Mouse (Mus musculus): ENCODE measurements at regions not wholly inside any gene's neighbourhood (a gene's known extent, or its start where the extent isn't known, plus 50 kb on each side); places are given as distances from the start of the nearest gene placed in this dataset.
A peak's percentile ranks its signal among the peaks of the same experiment; 100 is the strongest.

DNA sequence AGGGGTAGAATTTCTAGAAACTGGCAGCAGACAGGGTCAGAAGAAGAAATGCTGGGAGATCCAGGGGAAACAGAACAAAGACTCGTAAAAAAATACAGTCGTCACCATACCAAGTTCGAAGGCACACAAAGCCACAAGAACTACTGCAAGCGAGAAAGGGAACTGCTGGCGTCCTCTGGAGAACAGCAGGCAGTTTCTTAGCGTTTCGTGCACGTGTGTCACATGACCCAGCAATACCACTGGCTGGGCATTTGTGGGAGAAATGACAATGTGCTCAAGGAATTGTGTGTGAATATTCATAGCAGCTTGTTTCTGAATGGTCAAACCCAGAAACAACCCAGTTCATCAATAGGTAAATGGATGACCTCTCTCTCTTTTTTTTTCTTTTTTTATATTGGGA is 211.5 kb upstream of the Peli2 start:
- 0 out of 2 replicates have a peak, but pooled peaks cover 4% of the 10 kb centered on the region for H3K4me1 ChIP-seq
- no peak overlapping the region for H3K9ac ChIP-seq
- no peaks in the 10 kb centered on the region for H3K36me3 ChIP-seq
- H3K4me3 ChIP-seq = no peak overlapping the region
- no peak for ATAC-seq (ENCODE audit: low FRiP score, low read depth)
- H3K9me3 ChIP-seq = no peaks in the 10 kb centered on the region
- no peaks in the 10 kb centered on the region for H3K27me3 ChIP-seq
- no peak overlapping the region for H3K27ac ChIP-seq
- H3K4me2 ChIP-seq (replicated peaks) = 0 out of 2 replicates have a peak overlapping the region, but pooled peaks have one; percentile 11
- WGBS = 45% methylated on average over 8 of the region's 8 CpGs

DNA sequence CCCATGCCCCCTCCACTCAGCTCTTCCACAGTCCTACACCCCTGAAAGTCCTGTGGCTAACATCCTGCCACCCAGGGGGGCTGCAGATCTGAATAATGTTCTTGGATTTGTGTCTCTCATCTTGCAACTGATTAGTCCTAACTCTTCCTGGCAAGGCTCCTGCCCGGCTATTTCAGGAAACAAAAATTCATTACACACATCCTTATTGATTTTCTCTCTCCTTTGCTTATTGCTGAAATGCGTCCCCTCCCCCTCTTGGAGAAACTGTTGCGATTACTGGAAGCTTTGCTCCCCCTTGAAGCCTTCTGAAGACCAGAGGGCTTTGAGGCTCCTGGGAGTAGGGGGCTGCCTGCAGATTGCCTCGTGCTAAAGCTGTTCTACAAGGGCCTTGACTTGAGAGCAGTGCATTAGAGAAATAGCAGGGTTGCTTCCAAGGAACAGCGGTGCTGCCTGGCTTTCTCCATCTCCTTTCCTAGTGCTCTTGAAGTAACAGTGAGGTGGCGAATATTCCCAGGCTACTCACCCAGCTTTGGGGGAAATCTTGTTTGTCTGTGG is 209.8 kb upstream of the Peli2 start:
- Histone ChIP-seq H3K9ac (no peak overlapping the region), H3K27me3 (no peaks in the 10 kb centered on the region), H3K4me3 (no peak overlapping the region), H3K4me2 (replicated peaks) (no peak overlapping the region), H3K4me1 (0 out of 2 replicates have a peak, but pooled peaks cover 4% of the 10 kb centered on the region), H3K36me3 (no peaks in the 10 kb centered on the region), H3K27ac (no peak overlapping the region), H3K9me3 (no peaks in the 10 kb centered on the region)
- WGBS = 50% methylated on average over 6 of the region's 6 CpGs
- ATAC-seq (ENCODE audit: low FRiP score, low read depth) = no peak

DNA sequence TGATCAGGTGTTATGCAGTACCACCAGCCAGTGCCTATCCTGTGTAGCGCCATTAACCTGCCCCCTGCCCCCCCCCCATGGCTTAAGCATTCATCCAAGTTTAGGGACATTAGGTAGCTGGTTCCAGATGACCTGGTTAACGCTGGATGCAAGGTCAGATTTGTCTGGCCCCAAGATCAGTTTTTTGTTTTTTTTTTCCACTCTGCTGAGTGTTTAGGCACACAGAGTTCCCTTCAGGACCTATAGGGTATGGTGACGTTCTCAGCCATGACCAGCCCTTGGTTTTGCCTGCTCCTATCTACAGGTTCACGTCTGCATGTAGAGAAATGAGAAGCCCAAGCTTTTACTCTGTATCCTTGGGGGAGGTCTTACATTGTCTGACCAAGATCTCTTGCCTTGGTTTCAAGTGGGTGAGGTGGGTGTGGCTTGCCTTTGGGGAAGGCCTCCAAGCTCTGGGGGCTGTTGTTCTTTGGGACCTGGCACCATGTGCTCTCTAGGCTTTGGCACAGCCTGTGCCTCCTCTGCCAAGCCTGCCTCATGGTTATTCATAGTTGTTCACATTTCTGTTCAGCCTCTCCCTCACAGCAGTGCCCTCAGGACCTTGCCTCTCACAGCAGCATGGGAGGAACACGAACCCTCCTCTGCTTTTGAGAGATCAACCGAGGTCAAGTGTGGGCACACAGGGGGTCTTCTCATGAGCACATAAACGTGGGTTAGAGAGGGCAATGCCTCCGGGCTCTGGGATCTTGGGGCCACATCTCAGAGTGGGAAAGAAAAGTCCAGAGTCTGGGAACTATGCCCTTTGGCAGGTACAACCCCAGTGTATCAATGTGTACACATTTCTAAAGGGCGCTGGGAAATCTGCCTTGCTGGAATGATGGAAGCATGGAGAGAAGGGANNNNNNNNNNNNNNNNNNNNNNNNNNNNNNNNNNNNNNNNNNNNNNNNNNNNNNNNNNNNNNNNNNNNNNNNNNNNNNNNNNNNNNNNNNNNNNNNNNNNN is 208.8 kb upstream of the Peli2 start:
- no peak overlapping the region for H3K27ac ChIP-seq
- ATAC-seq (ENCODE audit: low FRiP score, low read depth) = no peak
- 76% methylated on average over 9 of the region's 9 CpGs for WGBS
- H3K4me3 ChIP-seq = no peak overlapping the region
- no peaks in the 10 kb centered on the region for H3K27me3 ChIP-seq
- no peak overlapping the region for H3K9ac ChIP-seq
- no peak overlapping the region for H3K4me2 ChIP-seq (replicated peaks)
- H3K4me1 ChIP-seq = 0 out of 2 replicates have a peak, but pooled peaks cover 4% of the 10 kb centered on the region
- no peaks in the 10 kb centered on the region for H3K9me3 ChIP-seq
- H3K36me3 ChIP-seq = no peaks in the 10 kb centered on the region

DNA sequence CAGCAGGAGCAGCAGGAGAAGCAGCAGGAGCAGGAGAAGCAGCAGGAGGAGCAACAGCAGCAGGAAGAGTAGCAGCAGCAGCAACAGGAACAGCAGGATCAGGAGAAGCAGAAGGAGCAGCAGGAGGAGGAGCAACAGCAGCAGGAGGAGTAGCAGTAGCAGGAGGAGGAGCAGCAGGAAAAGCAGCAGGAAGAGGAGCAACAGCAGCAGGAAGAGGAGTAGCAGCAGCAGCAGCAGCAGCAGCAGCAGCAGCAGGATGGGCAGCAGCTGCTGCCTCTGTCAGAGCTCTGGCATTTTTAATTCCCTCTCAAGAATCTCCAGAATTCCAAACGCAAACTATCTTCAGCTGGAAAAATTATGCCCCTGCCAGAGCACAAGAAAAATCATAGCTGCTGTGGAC is 205.0 kb upstream of the Peli2 start:
- Histone ChIP-seq H3K9ac (no peak overlapping the region), H3K27ac (no peak overlapping the region), H3K9me3 (no peaks in the 10 kb centered on the region), H3K4me3 (no peak overlapping the region), H3K36me3 (no peaks in the 10 kb centered on the region), H3K4me1 (peaks cover 9% of the 10 kb centered on the region; the same call in 1 of the 2 replicates), H3K27me3 (no peaks in the 10 kb centered on the region), H3K4me2 (replicated peaks) (no peak overlapping the region)
- no peak for ATAC-seq (ENCODE audit: low FRiP score, low read depth)
- 50% methylated on average over 1 of the region's 1 CpGs for WGBS

DNA sequence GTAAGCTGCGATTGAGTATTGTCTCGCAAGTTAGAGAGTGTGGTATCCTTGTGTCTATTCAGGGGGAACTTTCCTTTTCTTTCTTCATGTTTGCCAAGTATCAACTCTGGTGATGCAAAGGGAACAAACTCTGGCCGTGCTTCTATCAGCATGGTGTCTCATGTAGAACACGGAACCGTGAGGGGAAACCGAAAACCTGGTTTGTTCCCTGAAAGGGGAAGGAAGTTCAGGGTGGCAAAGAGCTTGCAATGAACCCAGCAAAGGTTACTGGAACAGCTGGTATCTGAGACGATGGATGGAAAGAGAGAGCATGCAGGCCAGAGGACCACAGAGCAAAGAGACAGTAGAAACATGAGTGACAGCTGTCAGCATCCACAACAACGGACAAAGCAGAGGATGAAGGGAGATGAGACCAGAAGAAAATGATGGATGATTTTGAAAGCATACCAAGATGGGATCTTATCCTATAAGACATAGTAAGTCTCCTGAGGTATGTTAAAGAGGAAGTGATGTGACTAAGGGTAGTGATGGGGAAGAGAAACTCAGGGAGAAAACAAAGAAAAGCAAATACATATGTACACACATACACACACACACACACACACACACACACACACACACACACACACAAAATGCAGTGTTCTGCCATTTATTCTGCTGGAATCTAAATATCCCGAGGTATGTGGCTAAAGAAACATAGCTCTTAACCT is 199.8 kb upstream of the Peli2 start:
- Histone ChIP-seq H3K9ac (no peak overlapping the region), H3K4me3 (no peak overlapping the region), H3K27ac (no peak overlapping the region), H3K4me1 (peaks cover 11% of the 10 kb centered on the region; the same call in 1 of the 2 replicates), H3K4me2 (replicated peaks) (no peak overlapping the region), H3K36me3 (no peaks in the 10 kb centered on the region), H3K27me3 (peaks cover 3% of the 10 kb centered on the region; the same call in 1 of the 2 replicates), H3K9me3 (no peaks in the 10 kb centered on the region)
- ATAC-seq (ENCODE audit: low FRiP score, low read depth) = no peak
- 93% methylated on average over 9 of the region's 9 CpGs for WGBS

DNA sequence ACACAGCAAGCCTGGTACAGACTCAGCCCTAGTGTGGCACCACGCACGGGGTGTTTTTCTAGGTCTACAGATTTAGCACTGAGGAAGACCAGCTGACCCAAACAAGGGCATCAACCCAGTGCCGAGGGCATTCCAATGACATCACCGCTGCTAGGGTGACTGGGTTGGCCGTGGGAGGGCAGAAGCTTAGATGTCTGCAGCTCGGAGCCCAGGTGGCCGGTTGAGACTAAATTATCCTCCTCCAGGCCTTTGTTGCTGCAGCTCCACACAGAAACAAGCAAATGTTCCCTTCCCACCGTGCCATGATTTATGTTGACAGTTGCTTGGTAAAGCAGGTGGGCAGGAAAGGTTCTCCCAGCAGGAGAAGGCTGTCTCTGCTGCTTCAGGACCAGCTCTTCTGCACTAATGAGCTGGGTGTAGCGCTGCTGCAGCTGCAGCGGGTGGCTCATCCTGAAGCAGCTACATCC is 198.8 kb upstream of the Peli2 start:
- WGBS = 29% methylated on average over 10 of the region's 10 CpGs
- H3K4me2 ChIP-seq (replicated peaks) = no peak overlapping the region
- H3K4me1 ChIP-seq = peaks cover 11% of the 10 kb centered on the region; the same call in 1 of the 2 replicates
- no peaks in the 10 kb centered on the region for H3K9me3 ChIP-seq
- H3K9ac ChIP-seq = no peak overlapping the region
- no peak overlapping the region for H3K4me3 ChIP-seq
- no peak overlapping the region for H3K27ac ChIP-seq
- ATAC-seq (ENCODE audit: low FRiP score, low read depth) = no peak
- peaks cover 3% of the 10 kb centered on the region; the same call in 1 of the 2 replicates for H3K27me3 ChIP-seq
- H3K36me3 ChIP-seq = no peaks in the 10 kb centered on the region

DNA sequence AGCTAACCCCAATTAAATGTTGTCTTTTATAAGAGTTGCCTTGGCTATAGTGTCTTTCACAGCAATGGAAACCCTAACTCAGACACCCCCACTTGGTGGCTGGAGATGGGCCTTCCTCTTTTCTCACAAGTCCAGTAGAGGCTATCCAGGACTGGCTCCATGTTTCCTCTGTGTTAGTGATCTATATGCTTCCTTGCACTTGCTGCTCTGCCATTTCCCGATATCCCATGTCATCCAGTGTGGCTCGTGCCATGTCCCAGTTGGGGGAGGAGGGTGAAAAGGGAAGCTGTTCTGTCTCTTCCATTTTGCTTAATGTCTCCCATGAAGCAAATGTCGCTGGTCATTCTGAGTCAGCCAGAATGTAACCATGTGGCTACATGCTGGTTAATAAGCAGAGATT is 194.2 kb upstream of the Peli2 start:
- no peak for ATAC-seq (ENCODE audit: low FRiP score, low read depth)
- Histone ChIP-seq H3K9me3 (no peaks in the 10 kb centered on the region), H3K27ac (no peak overlapping the region), H3K4me3 (no peak overlapping the region), H3K9ac (no peak overlapping the region), H3K4me1 (peaks cover 5% of the 10 kb centered on the region; the same call in 1 of the 2 replicates), H3K4me2 (replicated peaks) (no peak overlapping the region), H3K27me3 (peaks cover 3% of the 10 kb centered on the region; the same call in 1 of the 2 replicates), H3K36me3 (no peaks in the 10 kb centered on the region)
- 87% methylated on average over 3 of the region's 3 CpGs for WGBS

DNA sequence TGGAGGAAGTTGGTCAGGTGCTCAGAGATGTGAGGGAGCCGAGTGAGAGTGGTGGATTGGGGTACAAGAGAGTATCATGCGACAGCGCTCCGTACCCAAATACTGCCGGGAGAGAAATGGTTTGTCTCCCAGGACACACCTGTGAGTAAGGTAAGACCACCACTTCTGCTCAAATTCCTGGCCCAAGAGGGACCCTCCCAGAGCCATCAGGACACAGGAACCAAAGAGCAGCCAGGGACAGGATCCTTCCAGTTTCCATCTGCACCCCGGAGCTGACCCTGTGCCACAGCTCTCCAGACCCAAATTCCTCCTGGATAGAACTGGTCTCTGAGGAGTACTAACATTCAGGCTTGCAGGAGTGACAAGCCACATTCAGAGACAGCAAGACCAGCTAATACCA is 185.2 kb upstream of the Peli2 start:
- no peak for ATAC-seq (ENCODE audit: low FRiP score, low read depth)
- WGBS = 94% methylated on average over 6 of the region's 6 CpGs
- Histone ChIP-seq H3K9me3 (no peaks in the 10 kb centered on the region), H3K9ac (no peak overlapping the region), H3K27ac (no peak overlapping the region), H3K4me1 (no peaks in the 10 kb centered on the region), H3K36me3 (no peaks in the 10 kb centered on the region), H3K27me3 (no peaks in the 10 kb centered on the region), H3K4me3 (no peak overlapping the region), H3K4me2 (replicated peaks) (no peak overlapping the region)

DNA sequence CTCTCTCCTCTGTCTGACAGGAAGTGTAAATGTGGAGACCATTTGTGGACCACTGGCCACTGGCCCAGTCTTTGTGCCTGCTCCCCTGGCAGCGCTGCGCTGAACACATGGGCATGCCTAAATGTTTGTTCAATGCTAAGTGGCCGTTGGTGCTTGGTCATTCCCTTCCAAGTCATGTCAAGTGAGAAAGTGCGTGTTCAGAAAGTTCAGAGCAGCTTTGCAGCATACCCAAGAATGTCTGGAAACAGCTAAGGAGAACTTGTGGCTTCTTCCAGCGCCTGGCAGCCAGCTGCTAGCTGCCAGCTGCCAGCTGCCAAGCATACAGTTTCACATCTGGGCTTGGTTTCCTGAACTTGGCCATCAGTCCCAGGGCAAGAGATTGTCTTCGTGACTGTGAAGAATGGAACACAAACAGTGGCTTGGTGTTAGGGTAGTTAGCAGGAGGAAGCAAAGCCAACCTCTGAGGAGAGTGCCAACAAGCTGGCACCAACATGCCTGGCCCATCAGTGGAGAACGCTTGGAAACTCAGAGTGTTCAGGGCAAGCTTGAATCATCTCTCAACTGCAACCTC is 183.5 kb upstream of the Peli2 start:
- H3K4me2 ChIP-seq (replicated peaks) = no peak overlapping the region
- H3K4me1 ChIP-seq = no peaks in the 10 kb centered on the region
- no peak for ATAC-seq (ENCODE audit: low FRiP score, low read depth)
- no peaks in the 10 kb centered on the region for H3K27me3 ChIP-seq
- H3K27ac ChIP-seq = no peak overlapping the region
- H3K9ac ChIP-seq = no peak overlapping the region
- H3K36me3 ChIP-seq = no peaks in the 10 kb centered on the region
- H3K9me3 ChIP-seq = no peaks in the 10 kb centered on the region
- no peak overlapping the region for H3K4me3 ChIP-seq
- WGBS = 78% methylated on average over 7 of the region's 7 CpGs

DNA sequence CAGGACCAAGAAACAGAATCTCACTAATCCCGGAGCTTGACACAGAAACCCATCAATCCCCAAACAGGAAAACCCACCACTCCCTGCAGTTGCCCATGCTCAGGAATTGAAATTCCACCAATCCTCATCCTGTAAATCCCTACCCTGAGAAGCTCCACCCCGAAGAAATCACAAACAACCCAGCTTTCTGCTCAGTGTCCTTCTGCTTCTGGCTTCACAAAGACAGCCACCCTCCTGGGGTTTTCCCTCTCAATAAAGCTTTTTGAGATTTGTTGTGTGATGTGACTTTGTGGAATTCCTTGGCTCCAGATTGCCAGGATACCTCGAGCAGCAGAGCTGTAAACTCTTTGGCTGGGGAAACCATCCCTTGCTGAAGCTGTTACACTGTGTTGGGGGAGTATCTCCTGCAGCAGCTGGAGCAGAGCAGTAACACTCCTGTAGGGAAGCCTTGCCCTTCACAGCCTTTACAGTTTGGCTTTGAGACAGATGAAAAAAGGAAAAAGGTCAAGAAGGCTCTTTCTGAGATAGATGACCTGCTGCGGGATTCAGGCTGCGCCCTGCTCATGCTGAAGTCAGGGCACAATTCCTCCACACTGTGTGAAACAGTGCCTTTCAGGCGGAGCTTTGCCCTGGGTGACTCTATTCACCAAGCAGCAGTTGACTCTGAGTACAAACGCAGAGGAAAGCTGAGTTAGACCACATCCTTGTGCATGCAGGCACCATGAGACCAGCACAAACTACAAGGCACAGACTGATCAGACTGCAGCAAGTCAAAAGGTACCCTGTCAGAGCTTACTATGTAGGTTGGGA is 180.6 kb upstream of the Peli2 start:
- H3K4me2 ChIP-seq (replicated peaks) = no peak overlapping the region
- H3K27ac ChIP-seq = no peak overlapping the region
- H3K36me3 ChIP-seq = no peaks in the 10 kb centered on the region
- no peak for ATAC-seq (ENCODE audit: low FRiP score, low read depth)
- H3K9ac ChIP-seq = no peak overlapping the region
- no peaks in the 10 kb centered on the region for H3K9me3 ChIP-seq
- no peaks in the 10 kb centered on the region for H3K27me3 ChIP-seq
- 55% methylated on average over 7 of the region's 7 CpGs for WGBS
- H3K4me1 ChIP-seq = no peaks in the 10 kb centered on the region
- no peak overlapping the region for H3K4me3 ChIP-seq

DNA sequence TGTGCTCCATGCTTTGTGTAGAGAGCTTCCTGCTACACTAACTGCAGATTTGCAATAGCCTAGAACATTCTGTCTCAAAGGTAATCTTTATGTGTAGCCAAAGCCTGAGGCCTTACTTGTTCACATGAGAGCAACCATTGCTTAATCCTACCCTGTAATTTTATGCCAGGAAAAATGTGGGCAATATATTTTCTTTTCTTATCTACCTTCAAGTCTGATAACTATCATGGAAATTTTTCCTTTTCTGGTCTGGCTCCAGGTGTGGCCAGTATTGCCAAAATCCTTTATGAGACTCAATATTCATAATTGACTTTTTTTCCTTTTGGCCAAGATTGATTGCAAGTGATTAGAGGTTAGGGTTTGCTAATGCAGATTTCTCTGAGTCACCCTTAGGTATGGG is 178.0 kb upstream of the Peli2 start:
- Histone ChIP-seq H3K4me1 (no peaks in the 10 kb centered on the region), H3K27me3 (no peaks in the 10 kb centered on the region), H3K9me3 (no peaks in the 10 kb centered on the region), H3K36me3 (no peaks in the 10 kb centered on the region), H3K27ac (no peak overlapping the region), H3K4me3 (no peak overlapping the region), H3K4me2 (replicated peaks) (no peak overlapping the region), H3K9ac (no peak overlapping the region)
- no peak for ATAC-seq (ENCODE audit: low FRiP score, low read depth)

Measured in limb, embryonic 13.5 days (tissue).